Mouse (Mus musculus) C2C12 (cell line): ENCODE measurements around the gene Dysf.

Experiments used
- CEBPB ChIP-seq: IDR thresholded peaks from one replicate; pipeline ENCODE4 v1.6.1; 2011; ENCODE audit warnings: low read depth, mild to moderate bottlenecking, control low read depth, moderate library complexity
- CTCF ChIP-seq: IDR thresholded peaks from one replicate; pipeline ENCODE4 v1.5.1; 2011; ENCODE audit not compliant: control insufficient read depth, insufficient read depth, insufficient read length
- FOSL1 ChIP-seq: IDR thresholded peaks from one replicate; pipeline ENCODE4 v1.8.0; 2011; ENCODE audit warnings: mild to moderate bottlenecking, low read length; ENCODE audit not compliant: poor library complexity, insufficient read depth, severe bottlenecking
- MYOD1 ChIP-seq: IDR thresholded peaks from one replicate; pipeline ENCODE4 v1.6.1; 2011; ENCODE audit warnings: low read depth; ENCODE audit not compliant: control insufficient read depth, insufficient read length

DNA sequence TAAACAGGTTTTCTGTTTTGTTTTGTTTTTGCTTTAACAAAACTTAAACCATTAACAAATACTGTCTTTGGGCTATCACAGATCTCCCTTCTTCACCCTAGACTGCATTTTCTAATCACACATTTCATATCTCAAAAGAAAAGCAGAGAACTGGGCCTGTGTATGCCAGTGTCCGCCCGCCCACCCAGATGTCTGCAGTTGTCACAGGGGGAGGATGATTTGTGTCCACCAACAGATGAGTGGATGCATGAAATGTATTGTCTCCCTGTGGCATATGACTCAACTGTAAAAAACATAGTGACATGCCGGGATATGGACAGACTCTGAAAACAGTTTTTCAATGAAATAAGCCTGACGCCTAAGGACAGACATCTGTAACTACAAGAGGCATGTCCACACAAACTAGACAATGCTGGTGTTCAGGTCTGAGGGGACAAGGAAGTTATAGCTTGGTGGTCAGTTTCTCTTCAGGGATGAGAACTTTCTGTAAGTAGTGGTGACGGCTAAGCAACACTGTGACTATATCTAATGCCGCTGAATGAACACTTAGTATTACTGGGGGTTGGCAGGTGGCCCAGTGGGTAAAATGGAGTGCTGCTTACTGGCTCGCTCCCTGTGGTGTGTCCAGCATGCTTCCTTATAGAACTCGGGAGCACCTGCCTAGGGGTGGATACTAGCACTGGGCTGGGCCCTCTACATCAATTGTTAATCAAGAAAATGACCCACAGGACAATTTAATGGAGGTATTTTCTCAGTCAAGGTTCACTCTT is 193.5 kb downstream of the Dysf start:
- no peak for TF ChIP-seq CTCF
- no peak for TF ChIP-seq FOSL1
- no peak for TF ChIP-seq MYOD1
- no peak for TF ChIP-seq CEBPB
